Mouse (Mus musculus): ENCODE measurements around the gene Cldn3.

Gene Cldn3

GRCm38 (mm10) chr5:134965852-134966821 is 19.9 kb upstream of the Cldn3 start:
- peak; percentile 66 for DNase-seq (ENCODE audit: low spot score)

- DNase-seq (ENCODE audit: low spot score), result no peak
Observed at GRCm38 (mm10) chr5:134967164-134967944, 18.7 kb upstream of the Cldn3 start.

- no peak for DNase-seq (ENCODE audit: low spot score)
Observed at GRCm38 (mm10) chr5:134970671-134971070, 15.3 kb upstream of the Cldn3 start.

GRCm38 (mm10) chr5:134973081-134973480 is 12.9 kb upstream of the Cldn3 start:
- DNase-seq (ENCODE audit: low spot score), result no peak

- DNase-seq (ENCODE audit: low spot score), result no peak
Observed at GRCm38 (mm10) chr5:134973526-134973925, 12.5 kb upstream of the Cldn3 start.

- no peak for DNase-seq (ENCODE audit: low spot score)
Observed at GRCm38 (mm10) chr5:134974294-134974693, 11.7 kb upstream of the Cldn3 start.

GRCm38 (mm10) chr5:134974921-134975320 is 11.1 kb upstream of the Cldn3 start:
- DNase-seq (ENCODE audit: low spot score), result no peak

GRCm38 (mm10) chr5:134976164-134976563 is 9.8 kb upstream of the Cldn3 start:
- no peak for DNase-seq (ENCODE audit: low spot score)

- DNase-seq (ENCODE audit: low spot score), result no peak
Observed at GRCm38 (mm10) chr5:134976577-134977250, 9.3 kb upstream of the Cldn3 start.

- no peak for DNase-seq (ENCODE audit: low spot score)
Observed at GRCm38 (mm10) chr5:134977837-134978236, 8.2 kb upstream of the Cldn3 start.

- DNase-seq (ENCODE audit: low spot score), result no peak
Observed at GRCm38 (mm10) chr5:134981149-134981548, 4.9 kb upstream of the Cldn3 start.

GRCm38 (mm10) chr5:134983111-134983510 is 2.9 kb upstream of the Cldn3 start:
- no peak for DNase-seq (ENCODE audit: low spot score)

GRCm38 (mm10) chr5:134983771-134984170 is 2.2 kb upstream of the Cldn3 start:
- no peak for DNase-seq (ENCODE audit: low spot score)

- DNase-seq (ENCODE audit: low spot score), result no peak
Observed at GRCm38 (mm10) chr5:134986298-134987268, 569 bp downstream of the Cldn3 start.

GRCm38 (mm10) chr5:134989166-134989565 is 3.2 kb downstream of the Cldn3 start:
- DNase-seq (ENCODE audit: low spot score), result no peak

GRCm38 (mm10) chr5:134989741-134990140 is 3.7 kb downstream of the Cldn3 start:
- no peak for DNase-seq (ENCODE audit: low spot score)

- DNase-seq (ENCODE audit: low spot score), result peak; percentile 40
Observed at GRCm38 (mm10) chr5:134992566-134992965, 6.6 kb downstream of the Cldn3 start.

- DNase-seq (ENCODE audit: low spot score), result no peak
Observed at GRCm38 (mm10) chr5:134998359-134998758, 12.3 kb downstream of the Cldn3 start.

GRCm38 (mm10) chr5:134999797-135000196 is 13.8 kb downstream of the Cldn3 start:
- no peak for DNase-seq (ENCODE audit: low spot score)

GRCm38 (mm10) chr5:135000751-135001150 is 14.7 kb downstream of the Cldn3 start:
- DNase-seq (ENCODE audit: low spot score), result no peak

- peak; percentile 85 for DNase-seq (ENCODE audit: low spot score)
Observed at GRCm38 (mm10) chr5:135001309-135001708, 15.3 kb downstream of the Cldn3 start.

Measured in urinary bladder, postnatal 14 days (tissue).